Mouse (Mus musculus) liver, embryonic 12.5 days (tissue): ENCODE data around the gene Araf. TPM values are rescaled to one million over a fixed set of nuclear protein-coding genes. Genes with fewer than 3 reads are reported as not detected.
"Not testable (repeated sequence)": the region's sequence is repeated elsewhere in the genome, so short reads cannot be mapped to it uniquely, and the experiment has no call there.

Experiments used
- ATAC-seq: fragments of 200-750 bp; cut with Nextera tagmentation; 2 replicates; pipeline ENCODE4 v1.8.0; 2017; ENCODE audit warnings: moderate number of reproducible peaks, mild to moderate bottlenecking, moderate library complexity
- H3K27ac ChIP-seq: fragments of 300-500 bp; sonication (generic); 2 replicates; pipeline ENCODE4 v1.5.1; 2016; ENCODE audit warnings: mild to moderate bottlenecking
- H3K27me3 ChIP-seq: fragments of 300-500 bp; sonication (generic); replicated peaks from 2 replicates; pipeline ENCODE4 v1.6.1; 2016; ENCODE audit warnings: mild to moderate bottlenecking, moderate library complexity
- H3K36me3 ChIP-seq: fragments of 300-500 bp; sonication (generic); 2 replicates; pipeline ENCODE4 v1.6.1; 2016; ENCODE audit warnings: mild to moderate bottlenecking, moderate library complexity
- H3K4me1 ChIP-seq: fragments of 300-500 bp; sonication (generic); 2 replicates; pipeline ENCODE4 v1.6.1; 2016
- H3K4me2 ChIP-seq: fragments of 300-500 bp; sonication (generic); 2 replicates; pipeline ENCODE4 v1.6.1; 2016; ENCODE audit warnings: mild to moderate bottlenecking, moderate library complexity
- H3K4me3 ChIP-seq: fragments of 300-500 bp; sonication (generic); 2 replicates; pipeline ENCODE4 v1.5.1; 2016; ENCODE audit warnings: mild to moderate bottlenecking, moderate library complexity
- H3K9ac ChIP-seq: fragments of 300-500 bp; sonication (generic); 2 replicates; pipeline ENCODE4 v1.6.1; 2016; ENCODE audit warnings: mild to moderate bottlenecking, moderate library complexity
- H3K9me3 ChIP-seq: fragments of 300-500 bp; sonication (generic); replicated peaks from 2 replicates; pipeline ENCODE4 v1.6.1; 2016; ENCODE audit warnings: mild to moderate bottlenecking, moderate library complexity
- WGBS: fragments of 180-500 bp; shearing (Covaris S2); methylation state at CpG from one replicate; pipeline ENCODE4 v1.1.7; 2016; ENCODE audit not compliant: insufficient replicate concordance; 5-methylcytosine and 5-hydroxymethylcytosine counted together
- polyA plus RNA-seq: library from polyadenylated mRNA; unstranded; fragments of >200 nt; fragmentation: Nextera tagmentation; extraction: Ambion mirVana; gene quantifications from 2 replicates; pipeline ENCODE4 v1.2.1, GENCODE M21; 2016

Araf gene
- polyA plus RNA-seq, 1 experiment from 2014 or later: 58.9 TPM

DNA sequence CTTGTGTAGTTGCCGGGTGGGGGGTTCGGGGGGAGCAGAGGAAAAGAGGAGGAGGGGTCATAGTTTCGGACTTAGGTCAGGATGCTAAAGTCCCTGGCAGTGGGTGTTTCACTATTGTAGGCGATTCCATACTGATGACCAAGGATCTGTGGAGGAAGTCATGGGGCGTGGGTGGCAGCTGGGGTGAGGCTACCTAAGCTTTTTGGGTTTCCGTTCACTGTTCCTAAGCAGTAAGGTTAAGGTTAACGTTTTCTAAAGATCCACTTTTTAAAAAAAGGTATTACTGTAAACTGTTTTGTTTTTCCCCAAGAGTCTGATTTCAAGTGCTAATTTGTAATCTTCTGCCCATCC is 1.2 kb downstream of the Araf start:
- Histone ChIP-seq H3K27me3 (no peaks in the 10 kb centered on the region), H3K9ac (peak overlapping the region; percentile 73), H3K4me1 (peaks cover 15% of the 10 kb centered on the region; the same call in 1 of the 2 replicates), H3K9me3 (no peaks in the 10 kb centered on the region), H3K4me3 (peak overlapping the region; percentile 58), H3K36me3 (no peaks in the 10 kb centered on the region), H3K27ac (peak overlapping the region; percentile 88), H3K4me2 (peak overlapping the region; percentile 76)
- WGBS: 18% methylated on average over 7 of the region's 7 CpGs
- peak; percentile 29 for ATAC-seq

DNA sequence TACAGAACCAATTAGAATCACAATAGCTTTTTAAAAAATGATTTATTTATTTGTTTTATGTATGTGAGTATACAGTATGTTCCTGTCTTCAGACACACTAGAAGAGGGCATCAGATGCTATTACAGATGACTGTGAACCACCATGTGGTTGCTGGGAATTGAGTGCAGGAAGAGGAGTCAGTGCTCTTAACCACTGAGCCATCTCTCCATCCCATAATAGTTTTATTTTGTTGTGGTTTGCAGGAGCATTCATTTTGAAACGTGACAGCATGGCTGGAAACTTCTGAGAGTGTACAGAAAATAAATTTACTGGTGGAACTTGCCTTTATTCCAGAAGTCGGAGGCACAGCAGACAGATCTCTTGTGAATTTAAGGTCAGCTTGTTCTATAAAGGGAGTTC is 3.8 kb downstream of the Araf start:
- Histone ChIP-seq H3K27ac (no peak overlapping the region), H3K4me3 (no peak overlapping the region), H3K36me3 (no peaks in the 10 kb centered on the region), H3K4me1 (peaks cover 15% of the 10 kb centered on the region; the same call in 1 of the 2 replicates), H3K9me3 (no peaks in the 10 kb centered on the region), H3K9ac (no peak overlapping the region), H3K27me3 (no peaks in the 10 kb centered on the region), H3K4me2 (no peak overlapping the region)
- no peak for ATAC-seq
- 51% methylated on average over 2 of the region's 2 CpGs for WGBS

DNA sequence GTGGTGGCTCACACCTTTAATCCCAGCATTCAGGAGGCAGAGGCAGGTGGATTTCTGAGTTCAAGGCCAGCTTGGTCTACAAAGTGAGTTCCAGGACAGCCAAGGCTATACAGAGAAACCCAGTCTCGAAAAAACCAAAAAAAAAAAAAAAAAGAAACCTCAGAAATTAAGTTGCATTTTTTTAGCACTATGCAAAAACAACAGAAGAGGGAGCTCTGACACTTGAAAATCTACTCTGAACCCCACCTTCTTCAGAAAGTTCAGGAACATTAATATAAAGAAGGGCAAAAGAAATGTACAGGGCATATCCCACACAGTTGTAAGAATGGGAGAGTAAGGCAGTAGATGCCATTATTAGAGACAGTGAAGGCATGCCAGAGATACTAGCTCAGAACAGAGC is 6.7 kb downstream of the Araf start:
- not testable (repeated sequence) for H3K36me3 ChIP-seq, H3K4me1 ChIP-seq, ATAC-seq, H3K9ac ChIP-seq, H3K27me3 ChIP-seq, H3K4me3 ChIP-seq, H3K9me3 ChIP-seq, H3K4me2 ChIP-seq, H3K27ac ChIP-seq
- 27% methylated on average over 1 of the region's 1 CpGs for WGBS

DNA sequence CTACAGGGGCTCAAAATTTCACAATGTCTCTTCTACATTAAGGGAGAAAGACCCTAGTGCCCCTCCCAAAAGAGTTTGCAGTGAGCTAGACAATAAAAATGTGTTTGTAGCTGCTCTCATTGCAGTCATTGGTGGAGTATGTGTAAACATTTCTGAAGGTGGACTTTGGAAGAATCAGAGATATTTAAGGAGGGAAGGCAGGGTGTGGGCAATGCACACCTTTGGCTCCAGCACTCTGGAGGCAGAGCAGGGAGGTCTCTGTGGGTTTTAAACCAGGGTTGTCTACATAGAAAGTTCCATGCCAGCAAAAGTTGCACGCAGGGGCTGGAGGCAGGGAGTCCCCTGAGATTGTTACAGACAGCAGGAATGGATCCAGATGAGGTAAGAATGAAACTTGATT is 8.7 kb downstream of the Araf start:
- no peaks in the 10 kb centered on the region for H3K4me1 ChIP-seq
- H3K36me3 ChIP-seq: no peaks in the 10 kb centered on the region
- H3K4me2 ChIP-seq: no peak overlapping the region
- ATAC-seq: no peak
- no peak overlapping the region for H3K27ac ChIP-seq
- no peak overlapping the region for H3K4me3 ChIP-seq
- WGBS: 54% methylated on average over 1 of the region's 1 CpGs
- H3K9ac ChIP-seq: no peak overlapping the region
- H3K27me3 ChIP-seq: no peaks in the 10 kb centered on the region
- no peaks in the 10 kb centered on the region for H3K9me3 ChIP-seq

GRCm38 (mm10) chrX:20816974-20817373 is 19.4 kb downstream of the Araf start:
- H3K27me3 ChIP-seq: no peaks in the 10 kb centered on the region
- H3K4me2 ChIP-seq: no peak overlapping the region
- H3K9me3 ChIP-seq: no peaks in the 10 kb centered on the region
- H3K36me3 ChIP-seq: no peaks in the 10 kb centered on the region
- WGBS: 49% methylated on average over 6 of the region's 6 CpGs
- peaks cover 8% of the 10 kb centered on the region for H3K4me1 ChIP-seq
- no peak overlapping the region for H3K4me3 ChIP-seq
- no peak for ATAC-seq
- no peak overlapping the region for H3K27ac ChIP-seq
- no peak overlapping the region for H3K9ac ChIP-seq

DNA sequence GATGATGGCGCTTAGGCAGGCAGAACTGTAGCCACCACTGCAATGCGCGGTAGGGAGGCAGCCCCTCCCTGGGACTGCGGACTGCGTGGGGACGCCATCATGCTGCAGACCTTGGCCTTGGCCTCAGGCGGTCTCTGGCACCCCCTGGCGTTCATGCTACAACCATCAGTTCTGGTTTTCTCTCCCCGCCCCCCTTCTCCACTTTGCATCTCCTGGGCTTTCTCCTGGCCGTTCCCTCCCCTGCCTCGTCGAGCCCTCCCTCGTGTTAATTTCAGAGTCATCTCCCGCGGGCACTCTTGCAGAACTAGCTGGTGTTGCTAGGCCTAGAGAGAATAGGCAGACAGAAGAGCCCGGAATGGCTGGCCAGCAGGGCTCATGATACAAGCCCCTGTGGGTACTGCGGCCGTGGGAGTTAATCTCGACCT is 21.6 kb downstream of the Araf start:
- peak overlapping the region; percentile 71 for H3K4me2 ChIP-seq
- no peak overlapping the region for H3K27ac ChIP-seq
- no peaks in the 10 kb centered on the region for H3K9me3 ChIP-seq
- WGBS: 12% methylated on average over 17 of the region's 19 CpGs
- peak; percentile 90 for ATAC-seq
- H3K4me3 ChIP-seq: peak overlapping the region; percentile 40
- H3K27me3 ChIP-seq: no peaks in the 10 kb centered on the region
- H3K4me1 ChIP-seq: peaks cover 8% of the 10 kb centered on the region
- H3K9ac ChIP-seq: peak overlapping the region; percentile 46
- no peaks in the 10 kb centered on the region for H3K36me3 ChIP-seq

GRCm38 (mm10) chrX:20819708-20820426 is 22.3 kb downstream of the Araf start:
- ATAC-seq: 0 out of 2 replicates have a peak, but pooled peaks have one; percentile 8
- peak overlapping the region; percentile 40 for H3K4me3 ChIP-seq
- H3K9ac ChIP-seq: peak overlapping the region; percentile 46; the same call in 1 of the 2 replicates
- 40% methylated on average over 8 of the region's 8 CpGs for WGBS
- no peaks in the 10 kb centered on the region for H3K27me3 ChIP-seq
- H3K4me2 ChIP-seq: peak overlapping the region; percentile 71
- no peak overlapping the region for H3K27ac ChIP-seq
- no peaks in the 10 kb centered on the region for H3K9me3 ChIP-seq
- peaks cover 8% of the 10 kb centered on the region for H3K4me1 ChIP-seq
- H3K36me3 ChIP-seq: no peaks in the 10 kb centered on the region

- Histone ChIP-seq H3K36me3 (no peaks in the 10 kb centered on the region), H3K27me3 (no peaks in the 10 kb centered on the region), H3K4me1 (no peaks in the 10 kb centered on the region), H3K9me3 (no peaks in the 10 kb centered on the region), H3K4me3 (no peak overlapping the region), H3K27ac (no peak overlapping the region), H3K4me2 (no peak overlapping the region), H3K9ac (no peak overlapping the region)
- no peak for ATAC-seq
- 17% methylated on average over 5 of the region's 5 CpGs for WGBS
Measured at GRCm38 (mm10) chrX:20828934-20829333, 31.3 kb downstream of the Araf start.

DNA sequence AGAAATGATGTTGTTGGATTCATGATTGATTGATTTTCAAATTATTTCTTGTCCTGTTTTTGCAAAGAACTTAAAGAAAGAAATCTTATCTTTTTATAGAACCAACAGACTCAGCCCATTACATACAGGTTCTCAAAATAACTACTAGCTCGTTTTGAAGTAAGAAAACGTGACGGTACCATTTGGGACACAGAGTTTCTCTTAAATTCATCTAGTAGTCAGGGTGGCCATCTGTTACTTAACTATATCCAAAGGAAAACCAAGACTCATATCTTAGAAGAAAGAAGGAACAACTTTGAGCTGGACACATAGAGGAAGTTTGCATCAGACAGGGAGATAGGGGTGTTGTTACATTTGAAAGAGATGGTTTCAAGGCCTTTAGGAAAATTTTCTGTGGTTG is 49.6 kb downstream of the Araf start:
- Histone ChIP-seq H3K4me2 (no peak overlapping the region), H3K9ac (no peak overlapping the region), H3K27me3 (no peaks in the 10 kb centered on the region), H3K4me3 (no peak overlapping the region), H3K36me3 (peaks cover 21% of the 10 kb centered on the region), H3K27ac (no peak overlapping the region), H3K4me1 (peaks cover 6% of the 10 kb centered on the region), H3K9me3 (no peaks in the 10 kb centered on the region)
- WGBS: 78% methylated on average over 3 of the region's 3 CpGs
- no peak for ATAC-seq

GRCm38 (mm10) chrX:20847816-20848215 is 50.2 kb downstream of the Araf start:
- peaks cover 22% of the 10 kb centered on the region for H3K36me3 ChIP-seq
- no peak for ATAC-seq
- H3K9ac ChIP-seq: 0 out of 2 replicates have a peak overlapping the region, but pooled peaks have one; percentile 12
- WGBS: 24% methylated on average over 2 of the region's 2 CpGs
- peak overlapping the region; percentile 70 for H3K4me3 ChIP-seq
- peak overlapping the region; percentile 71 for H3K4me2 ChIP-seq
- no peaks in the 10 kb centered on the region for H3K27me3 ChIP-seq
- H3K27ac ChIP-seq: no peak overlapping the region
- no peaks in the 10 kb centered on the region for H3K9me3 ChIP-seq
- H3K4me1 ChIP-seq: peaks cover 6% of the 10 kb centered on the region

- WGBS: 9% methylated on average over 42 of the region's 42 CpGs
- no peak overlapping the region for H3K27ac ChIP-seq
- peak; percentile 98 for ATAC-seq
- no peaks in the 10 kb centered on the region for H3K9me3 ChIP-seq
- no peaks in the 10 kb centered on the region for H3K27me3 ChIP-seq
- peak overlapping the region; percentile 71 for H3K4me2 ChIP-seq
- peaks cover 6% of the 10 kb centered on the region for H3K4me1 ChIP-seq
- H3K36me3 ChIP-seq: peaks cover 28% of the 10 kb centered on the region
- peak overlapping the region; percentile 70 for H3K4me3 ChIP-seq
- H3K9ac ChIP-seq: peak overlapping the region; percentile 73
Measured at GRCm38 (mm10) chrX:20848256-20848984, 50.8 kb downstream of the Araf start.

- no peak overlapping the region for H3K4me2 ChIP-seq
- ATAC-seq: no peak
- no peak overlapping the region for H3K27ac ChIP-seq
- H3K27me3 ChIP-seq: no peaks in the 10 kb centered on the region
- H3K36me3 ChIP-seq: peaks cover 67% of the 10 kb centered on the region
- H3K9ac ChIP-seq: no peak overlapping the region
- no peaks in the 10 kb centered on the region for H3K9me3 ChIP-seq
- WGBS: 87% methylated on average over 7 of the region's 7 CpGs
- H3K4me1 ChIP-seq: peaks cover 6% of the 10 kb centered on the region
- H3K4me3 ChIP-seq: no peak overlapping the region
Measured at GRCm38 (mm10) chrX:20853794-20854193, 56.2 kb downstream of the Araf start.
